Mouse (Mus musculus) myocyte (in vitro differentiated cells): ENCODE results near the gene Dhdds. TPM values are rescaled to one million over a fixed set of nuclear protein-coding genes. Genes with fewer than 3 reads are reported as not detected.

Experiments used
- H3K27me3 ChIP-seq: one replicate; pipeline ENCODE4 v1.6.1; 2011; ENCODE audit not compliant: control insufficient read depth, insufficient read depth, insufficient read length
- H3K36me3 ChIP-seq: one replicate; pipeline ENCODE4 v1.6.1; 2011; ENCODE audit not compliant: control insufficient read depth, insufficient read depth
- H3K4me2 ChIP-seq: one replicate; pipeline ENCODE4 v1.6.1; 2011; ENCODE audit warnings: low read depth, control low read depth
- H3K4me3 ChIP-seq: one replicate; pipeline ENCODE4 v1.5.1; 2011; ENCODE audit warnings: mild to moderate bottlenecking, control low read depth, moderate library complexity
- H3K79me2 ChIP-seq: one replicate; pipeline ENCODE4 v1.6.1; 2011; ENCODE audit not compliant: control insufficient read depth, insufficient read depth
- H3ac ChIP-seq: one replicate; pipeline ENCODE4 v1.6.1; 2011; ENCODE audit not compliant: control insufficient read depth, insufficient read length
- CEBPB ChIP-seq: IDR thresholded peaks from 2 replicates; pipeline ENCODE4 v1.6.1; 2011; ENCODE audit warnings: mild to moderate bottlenecking, moderate library complexity; ENCODE audit not compliant: poor library complexity, insufficient read depth, severe bottlenecking
- E2F4 ChIP-seq: IDR thresholded peaks from one replicate; pipeline ENCODE4 v1.6.1; 2011; ENCODE audit warnings: mild to moderate bottlenecking, control low read depth, moderate library complexity; ENCODE audit not compliant: insufficient read depth
- MAX ChIP-seq: IDR thresholded peaks from one replicate; pipeline ENCODE4 v1.6.1; 2011; ENCODE audit warnings: low read depth, mild to moderate bottlenecking, control low read depth
- MYOD1 ChIP-seq, 3 experiments: IDR thresholded peaks; one replicate each; pipeline ENCODE4 v1.6.1; 2011; ENCODE audit warnings: control low read depth in 2 of 3, low read depth in 2 of 3, mild to moderate bottlenecking in 2 of 3, moderate library complexity in 1 of 3; ENCODE audit not compliant: insufficient read length in 2 of 3, control insufficient read depth in 1 of 3
- MYOG ChIP-seq, 3 experiments: IDR thresholded peaks; one replicate each; pipeline ENCODE4 v1.6.1; 2011; ENCODE audit warnings: control low read depth in 2 of 3, low read depth in 2 of 3, mild to moderate bottlenecking in 2 of 3; ENCODE audit not compliant: insufficient read length in 2 of 3, control insufficient read depth in 1 of 3, insufficient read depth in 1 of 3
- POLR2A ChIP-seq: IDR thresholded peaks from one replicate; pipeline ENCODE4 v1.6.1; 2011; ENCODE audit warnings: low read depth, mild to moderate bottlenecking, control low read depth, moderate library complexity; ENCODE audit not compliant: insufficient read length
- POLR2AphosphoS2 ChIP-seq: IDR thresholded peaks from one replicate; pipeline ENCODE4 v1.6.1; 2011; ENCODE audit warnings: low read depth, control low read depth; ENCODE audit not compliant: insufficient read length
- REST ChIP-seq: IDR thresholded peaks from one replicate; pipeline ENCODE4 v1.6.1; 2011; ENCODE audit warnings: mild to moderate bottlenecking, control low read depth, moderate library complexity; ENCODE audit not compliant: insufficient read depth, insufficient read length
- SRF ChIP-seq: IDR thresholded peaks from one replicate; pipeline ENCODE4 v1.6.1; 2011; ENCODE audit warnings: low read depth; ENCODE audit not compliant: control insufficient read depth, insufficient read length
- TCF12 ChIP-seq: IDR thresholded peaks from one replicate; pipeline ENCODE4 v1.6.1; 2011; ENCODE audit warnings: mild to moderate bottlenecking, control low read depth; ENCODE audit not compliant: poor library complexity, insufficient read depth, severe bottlenecking
- TCF3 ChIP-seq: IDR thresholded peaks from one replicate; pipeline ENCODE4 v1.6.1; 2011; ENCODE audit warnings: low read depth, control low read depth; ENCODE audit not compliant: insufficient read length
- USF1 ChIP-seq: IDR thresholded peaks from one replicate; pipeline ENCODE4 v1.6.1; 2011; ENCODE audit warnings: low read depth, mild to moderate bottlenecking, control low read depth, moderate library complexity
- polyA plus RNA-seq: library from polyadenylated mRNA; unstranded; fragments of >200 nt; fragmentation: generic; extraction: Trizol; gene quantifications from one replicate; pipeline ENCODE4 v1.2.1, GENCODE M21; 2012; ENCODE audit warnings: missing spikeins

The Dhdds gene
- polyA plus RNA-seq, 1 experiment = 30.5 TPM

DNA sequence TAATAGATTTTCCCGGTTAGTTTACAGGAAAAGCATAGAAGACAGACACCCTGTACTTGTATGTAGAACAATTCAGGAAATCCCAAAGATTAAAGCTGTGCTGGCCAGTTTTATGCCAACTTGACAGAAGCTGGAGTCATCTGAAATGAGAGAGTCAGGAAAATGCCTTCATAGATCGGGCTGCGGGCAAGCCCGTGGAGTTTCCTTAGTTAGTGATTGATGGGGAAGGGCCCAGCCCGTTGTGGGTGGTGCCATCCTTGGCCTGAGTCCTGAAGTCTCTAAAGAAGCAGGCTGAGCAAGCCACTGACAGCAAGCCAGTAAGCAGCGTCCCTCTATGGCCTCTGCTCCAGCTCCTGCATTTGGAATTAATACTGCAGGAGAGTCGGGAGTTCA lies 71.4 kb downstream of the Dhdds start:
- no peaks in the 10 kb centered on the region for H3K79me2 ChIP-seq
- no peak overlapping the region for H3K4me2 ChIP-seq
- H3K4me3 ChIP-seq = no peak overlapping the region
- no peaks in the 10 kb centered on the region for H3K27me3 ChIP-seq
- no peaks in the 10 kb centered on the region for H3K36me3 ChIP-seq
- no peak for TF ChIP-seq POLR2A
- TF ChIP-seq USF1 = no peak
- no peak overlapping the region for H3ac ChIP-seq

DNA sequence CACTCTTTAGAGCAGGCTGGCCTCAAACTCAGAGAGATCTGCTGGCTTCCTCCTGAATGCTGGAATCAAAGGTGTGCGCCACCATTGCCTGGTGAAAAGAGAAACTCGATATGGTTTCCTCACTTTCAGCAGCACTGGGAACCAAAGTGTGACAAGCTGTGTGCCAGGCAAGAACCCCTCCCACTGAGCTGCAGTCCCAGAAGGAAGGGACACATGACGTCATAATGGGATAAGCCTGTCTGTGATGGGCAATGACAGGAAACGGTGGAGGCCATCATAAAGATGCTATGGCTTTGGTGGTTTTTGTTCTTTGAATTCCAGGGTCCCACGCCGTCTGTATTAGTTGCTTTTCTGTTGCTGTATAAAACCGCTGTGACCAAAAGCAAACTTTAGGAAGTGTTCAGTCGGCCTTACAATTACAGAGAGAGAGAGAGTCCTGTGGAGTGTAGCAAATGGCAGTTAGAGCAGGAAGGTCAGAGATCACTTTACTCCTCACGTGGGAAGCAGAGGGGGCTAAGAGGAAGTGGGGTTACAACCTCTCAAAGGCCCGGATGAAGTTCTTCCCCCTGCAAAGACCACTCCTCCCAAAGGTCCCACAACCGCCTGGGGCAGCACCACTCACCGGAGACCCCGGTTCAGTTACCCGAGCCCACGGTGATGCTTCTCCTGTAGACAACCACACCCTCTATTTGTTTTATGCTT lies 72.0 kb downstream of the Dhdds start:
- Histone ChIP-seq H3K4me3 (no peak overlapping the region), H3K79me2 (no peaks in the 10 kb centered on the region), H3K4me2 (peak overlapping the region; percentile 14), H3ac (no peak overlapping the region), H3K36me3 (no peaks in the 10 kb centered on the region), H3K27me3 (no peaks in the 10 kb centered on the region)
- TF ChIP-seq USF1 (no peak), SRF (no peak), MYOD1 (IDR thresholded peaks at IDR 0.05; ENCODE audit: control insufficient read depth in 1 of 3, insufficient read length in 2 of 3, low read depth in 2 of 3) (no peak), MYOG (IDR thresholded peaks at IDR 0.05; ENCODE audit: control insufficient read depth in 1 of 3, insufficient read depth in 1 of 3, insufficient read length in 2 of 3, low read depth in 2 of 3) (no peak), TCF12 (no peak)

DNA sequence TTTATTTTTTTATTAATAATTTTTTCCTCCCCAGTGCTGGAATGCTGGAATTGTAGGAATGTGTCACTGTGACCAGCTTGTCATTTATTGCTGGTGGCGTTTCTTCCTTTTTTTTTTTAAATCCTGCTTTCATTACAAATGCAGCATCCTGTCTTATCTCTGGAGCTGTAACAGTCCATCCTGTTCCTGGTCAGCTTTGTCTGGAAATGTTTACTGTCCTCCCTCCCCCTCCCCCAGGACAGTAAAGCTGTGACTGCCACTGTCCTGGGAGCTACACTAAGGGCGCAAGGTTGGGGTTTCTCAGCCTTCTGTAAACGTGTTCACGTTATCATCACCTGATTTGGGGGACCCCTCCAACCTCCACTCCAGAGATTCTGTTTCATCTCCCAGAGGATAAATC lies 75.5 kb downstream of the Dhdds start:
- TF ChIP-seq E2F4 = no peak
- no peak for TF ChIP-seq TCF3
- no peak for TF ChIP-seq MYOD1 (IDR thresholded peaks at IDR 0.05; ENCODE audit: control insufficient read depth in 1 of 3, insufficient read length in 2 of 3, low read depth in 2 of 3)
- no peak for TF ChIP-seq SRF
- Histone ChIP-seq H3K27me3 (peaks cover 5% of the 10 kb centered on the region), H3K4me2 (no peak overlapping the region), H3K4me3 (no peak overlapping the region), H3K36me3 (no peaks in the 10 kb centered on the region), H3K79me2 (no peaks in the 10 kb centered on the region), H3ac (no peak overlapping the region)

DNA sequence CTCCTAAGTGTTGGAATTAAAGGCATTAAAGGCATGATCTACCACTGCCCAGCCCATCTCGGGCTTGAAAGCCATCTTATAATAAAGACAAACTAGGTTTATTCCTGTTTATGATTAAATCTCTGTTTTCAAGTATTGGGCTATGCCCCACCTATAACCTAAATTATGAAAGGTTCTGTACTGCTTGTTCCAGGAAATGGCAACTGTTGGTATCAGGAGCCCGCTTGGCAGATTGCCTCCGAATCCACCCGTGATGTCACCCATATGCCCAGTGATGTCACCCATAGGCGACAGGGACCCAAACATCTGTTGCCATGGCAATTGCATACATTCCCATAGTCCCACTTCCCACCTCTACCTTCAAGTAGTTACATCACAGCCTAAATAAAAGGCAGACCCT lies 77.0 kb downstream of the Dhdds start:
- Histone ChIP-seq H3K4me2 (no peak overlapping the region), H3K36me3 (no peaks in the 10 kb centered on the region), H3K4me3 (no peak overlapping the region), H3K79me2 (no peaks in the 10 kb centered on the region), H3K27me3 (peaks cover 5% of the 10 kb centered on the region), H3ac (no peak overlapping the region)
- TF ChIP-seq USF1 (no peak), CEBPB (no peak), POLR2A (no peak), SRF (no peak), MYOG (IDR thresholded peaks at IDR 0.05; ENCODE audit: control insufficient read depth in 1 of 3, insufficient read depth in 1 of 3, insufficient read length in 2 of 3, low read depth in 2 of 3) (no peak), POLR2AphosphoS2 (no peak), E2F4 (no peak), TCF3 (no peak), MYOD1 (IDR thresholded peaks at IDR 0.05; ENCODE audit: control insufficient read depth in 1 of 3, insufficient read length in 2 of 3, low read depth in 2 of 3) (no peak), TCF12 (no peak), REST (no peak), MAX (no peak)

Other genes with a start within 250 kb of the Dhdds start
- 23.2 TPM for gene Arid1a, start 244.1 kb downstream of the Dhdds start, polyA plus RNA-seq
- gene Rps6ka1, start 113.1 kb downstream of the Dhdds start, polyA plus RNA-seq = 1.7 TPM
- gene Hmgn2, start 32.3 kb downstream of the Dhdds start, polyA plus RNA-seq = 108 TPM
- 0.16 TPM for gene Lin28a, start 17.9 kb upstream of the Dhdds start, polyA plus RNA-seq
- gene Zfp683, start 52.9 kb upstream of the Dhdds start, polyA plus RNA-seq = not detected
- 0.58 TPM for gene Crybg2, start 59.9 kb upstream of the Dhdds start, polyA plus RNA-seq
- not detected for gene Cd52, start 94.2 kb upstream of the Dhdds start, polyA plus RNA-seq
- gene Ubxn11, start 101.7 kb upstream of the Dhdds start, polyA plus RNA-seq = 1.5 TPM
- gene Sh3bgrl3, start 127.9 kb upstream of the Dhdds start, polyA plus RNA-seq = 262 TPM
- gene Cep85, start 186.2 kb upstream of the Dhdds start, polyA plus RNA-seq = 21.4 TPM
- gene Gm7534, start 202.1 kb upstream of the Dhdds start, polyA plus RNA-seq = not detected
- gene Catsper4, start 226.5 kb upstream of the Dhdds start, polyA plus RNA-seq = not detected
- 0.29 TPM for gene Cnksr1, start 237.5 kb upstream of the Dhdds start, polyA plus RNA-seq
- gene E130218I03Rik, start 242.7 kb upstream of the Dhdds start, polyA plus RNA-seq = 0.43 TPM
- 15.7 TPM for gene Zfp593, start 244.7 kb upstream of the Dhdds start, polyA plus RNA-seq
- not detected for gene Gm30191, start 246.0 kb upstream of the Dhdds start, polyA plus RNA-seq